Mouse (Mus musculus) erythroblast, embryonic 14.5 days (primary cell): ENCODE data around the gene Lamp2.

Source experiments
- GATA1 ChIP-seq: IDR thresholded peaks from 2 replicates; pipeline ENCODE4 v1.6.1; 2012; ENCODE audit warnings: low read length, inconsistent platforms, mixed read lengths
- TAL1 ChIP-seq: IDR thresholded peaks from 3 replicates; pipeline ENCODE4 v1.6.1; 2012; ENCODE audit warnings: low read length, inconsistent platforms, mixed read lengths

GRCm38 (mm10) chrX:38423096-38423495 lies 33.2 kb downstream of the Lamp2 start:
- no peak for TF ChIP-seq TAL1
- TF ChIP-seq GATA1 = no peak
